Mouse (Mus musculus): ENCODE measurements around the gene Pparg. TPM values are rescaled to one million over a fixed set of nuclear protein-coding genes. Genes with fewer than 3 reads are reported as not detected.
A peak's percentile ranks its signal among the peaks of the same experiment; 100 is the strongest.

Pparg gene
- 2.5 and 3.7 TPM in 2 replicates for polyA plus RNA-seq (2015; fragmentation: Nextera tagmentation; extraction: Ambion mirVana)

DNA sequence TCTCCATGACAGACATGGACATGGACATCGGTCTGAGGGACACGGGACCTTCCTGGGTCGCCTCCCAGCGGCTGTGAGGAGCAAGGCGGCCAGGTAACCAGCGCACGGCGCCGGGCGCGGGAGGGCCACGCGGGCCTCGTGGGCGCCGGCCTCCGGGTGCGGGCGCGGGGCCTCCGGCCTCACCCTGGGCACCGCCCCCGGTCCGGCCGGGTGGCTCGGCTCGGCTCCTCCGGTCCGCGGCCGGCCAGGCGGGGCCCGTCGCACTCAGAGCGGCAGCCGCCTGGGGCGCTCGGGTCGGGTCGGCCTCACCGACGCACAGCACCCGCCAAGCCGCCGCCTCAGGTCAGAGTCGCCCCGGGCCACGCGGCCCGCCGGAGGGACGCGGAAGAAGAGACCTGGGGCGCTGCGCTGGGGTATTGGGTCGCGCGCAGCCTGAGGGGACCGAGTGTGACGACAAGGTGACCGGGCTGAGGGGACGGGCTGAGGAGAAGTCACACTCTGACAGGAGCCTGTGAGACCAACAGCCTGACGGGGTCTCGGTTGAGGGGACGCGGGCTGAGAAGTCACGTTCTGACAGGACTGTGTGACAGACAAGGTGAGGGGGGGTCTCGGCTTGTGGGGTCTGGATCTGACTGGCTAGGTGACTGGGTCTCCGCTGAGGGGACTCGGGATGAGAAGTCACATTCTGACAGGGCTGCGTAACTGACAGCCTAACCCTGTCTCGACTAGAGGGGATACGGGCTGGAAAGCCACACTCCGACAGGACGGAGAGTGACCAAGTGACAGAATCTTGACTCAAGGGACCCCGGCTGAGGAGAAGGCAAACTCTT lies at the start of gene Pparg:
Gene Pparg, plus strand, starts transcription at position 176 of the 830 bp plus-strand sequence.
- Histone ChIP-seq H3K4me1 (replicated peaks) (peaks cover 13% of the 10 kb centered on the region), H3K27me3 (peaks cover 23% of the 10 kb centered on the region), H3K9ac (peak within 1 kb of the TSS; percentile 70), H3K9me3 (replicated peaks) (no peaks in the 10 kb centered on the region), H3K36me3 (no peaks in the 10 kb centered on the region), H3K4me2 (peak within 1 kb of the TSS; percentile 100), H3K27ac (no peak within 1 kb of the TSS), H3K4me3 (peak within 1 kb of the TSS; percentile 66)
- ATAC-seq (replicated peaks; ENCODE audit: insufficient number of reproducible peaks, insufficient read depth, low FRiP score, low read depth) = peak; percentile 73
- under 1% methylated on average over 70 of the region's 76 CpGs for WGBS

DNA sequence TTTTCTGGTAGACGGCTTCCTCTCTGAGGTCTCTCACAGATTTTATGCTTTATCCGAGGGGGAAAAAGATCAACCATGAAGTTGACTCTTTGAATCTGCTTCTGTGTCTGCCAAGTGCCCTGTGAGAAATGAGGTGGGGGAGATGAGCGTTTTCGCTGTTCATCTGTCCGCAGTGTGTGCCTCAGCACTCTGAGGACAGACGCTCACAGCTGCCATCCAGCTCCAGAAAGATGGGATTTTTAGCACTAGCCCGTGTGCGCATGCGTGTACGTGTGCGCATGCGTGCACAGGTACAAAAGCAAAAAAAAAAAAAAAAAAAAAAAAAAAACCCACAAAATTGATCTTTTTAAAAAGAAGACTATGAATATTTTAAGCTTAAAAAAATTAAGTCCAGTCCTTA lies 48.0 kb upstream of the Pparg start:
- 0 out of 2 replicates have a peak, but pooled peaks cover 7% of the 10 kb centered on the region for H3K27me3 ChIP-seq
- no peak overlapping the region for H3K4me3 ChIP-seq
- H3K9ac ChIP-seq = no peak overlapping the region
- no peak overlapping the region for H3K4me2 ChIP-seq
- no peak overlapping the region for H3K27ac ChIP-seq
- H3K9me3 ChIP-seq (replicated peaks) = no peaks in the 10 kb centered on the region
- ATAC-seq (replicated peaks; ENCODE audit: insufficient number of reproducible peaks, insufficient read depth, low FRiP score, low read depth) = no peak
- H3K36me3 ChIP-seq = no peaks in the 10 kb centered on the region
- H3K4me1 ChIP-seq (replicated peaks) = no peaks in the 10 kb centered on the region
- 70% methylated on average over 12 of the region's 12 CpGs for WGBS

DNA sequence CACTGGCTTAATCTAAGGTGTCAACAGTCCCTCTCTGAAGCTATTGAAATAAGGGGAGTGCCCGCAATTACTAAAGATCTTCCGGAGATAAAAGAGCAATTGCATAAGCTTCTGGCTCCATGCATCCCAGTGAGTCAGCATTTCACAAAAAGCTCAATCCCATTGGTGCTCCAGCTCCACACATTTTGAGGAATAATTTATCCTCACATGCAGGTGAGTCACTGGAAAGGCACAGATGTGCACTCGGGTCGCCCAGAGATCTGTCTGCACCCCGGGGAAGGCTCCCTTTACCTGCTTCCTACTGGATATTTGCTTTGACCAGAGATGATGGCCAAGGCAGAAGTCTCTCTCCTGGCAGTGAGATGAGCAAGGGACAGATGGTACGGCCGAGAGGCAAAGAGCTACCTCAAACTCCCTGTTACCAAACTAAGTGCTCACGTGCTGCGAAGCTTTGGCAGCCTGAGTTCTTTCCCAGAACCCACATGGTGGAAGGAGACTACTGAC lies 47.5 kb upstream of the Pparg start:
- Histone ChIP-seq H3K9ac (no peak overlapping the region), H3K36me3 (no peaks in the 10 kb centered on the region), H3K4me3 (no peak overlapping the region), H3K9me3 (replicated peaks) (no peaks in the 10 kb centered on the region), H3K27ac (no peak overlapping the region), H3K4me1 (replicated peaks) (no peaks in the 10 kb centered on the region), H3K27me3 (0 out of 2 replicates have a peak, but pooled peaks cover 7% of the 10 kb centered on the region), H3K4me2 (no peak overlapping the region)
- WGBS = 60% methylated on average over 9 of the region's 9 CpGs
- ATAC-seq (replicated peaks; ENCODE audit: insufficient number of reproducible peaks, insufficient read depth, low FRiP score, low read depth) = no peak

DNA sequence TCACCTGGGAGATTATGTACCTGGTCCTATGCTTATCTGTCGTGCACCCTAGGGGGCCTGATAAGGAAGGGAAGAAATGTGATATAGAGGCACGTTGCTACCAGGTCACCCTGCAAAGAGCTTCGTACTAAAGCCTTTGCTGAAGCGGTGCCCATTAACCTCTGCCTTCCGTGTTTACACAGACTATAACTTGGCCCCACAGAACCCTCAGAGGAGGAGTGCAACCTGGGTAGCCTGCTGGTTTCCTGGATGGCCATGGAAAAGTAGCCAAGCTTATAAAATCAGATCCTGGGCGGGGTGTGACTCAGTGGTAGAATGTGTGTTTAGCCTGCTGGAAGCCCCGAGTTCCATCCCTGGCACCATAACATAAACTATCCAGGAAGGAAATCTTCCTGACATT lies 46.8 kb upstream of the Pparg start:
- no peak overlapping the region for H3K9ac ChIP-seq
- 57% methylated on average over 7 of the region's 7 CpGs for WGBS
- H3K9me3 ChIP-seq (replicated peaks) = no peaks in the 10 kb centered on the region
- no peaks in the 10 kb centered on the region for H3K36me3 ChIP-seq
- H3K4me3 ChIP-seq = no peak overlapping the region
- no peak overlapping the region for H3K4me2 ChIP-seq
- 0 out of 2 replicates have a peak, but pooled peaks cover 7% of the 10 kb centered on the region for H3K27me3 ChIP-seq
- no peak overlapping the region for H3K27ac ChIP-seq
- ATAC-seq (replicated peaks; ENCODE audit: insufficient number of reproducible peaks, insufficient read depth, low FRiP score, low read depth) = no peak
- no peaks in the 10 kb centered on the region for H3K4me1 ChIP-seq (replicated peaks)

DNA sequence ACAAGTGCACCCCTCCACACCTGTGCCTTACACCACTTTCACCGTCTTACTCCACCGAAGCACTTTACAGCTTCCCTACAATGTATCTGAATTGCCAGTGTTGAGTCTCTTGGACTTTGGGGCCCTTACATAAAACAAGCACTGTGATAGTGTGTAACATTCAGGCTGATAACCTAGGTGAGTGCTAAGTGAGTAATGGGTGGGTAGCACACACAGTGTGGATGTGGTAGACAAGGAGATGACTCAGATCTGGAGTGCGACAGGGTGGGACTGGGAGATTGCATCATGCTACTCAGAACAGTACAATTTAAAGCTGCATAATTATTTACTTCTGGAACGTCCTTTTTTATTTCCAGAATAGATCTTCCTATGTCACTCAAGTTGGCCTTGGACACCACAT lies 45.0 kb upstream of the Pparg start:
- H3K9ac ChIP-seq = no peak overlapping the region
- no peak overlapping the region for H3K27ac ChIP-seq
- 0 out of 2 replicates have a peak, but pooled peaks cover 7% of the 10 kb centered on the region for H3K27me3 ChIP-seq
- no peak for ATAC-seq (replicated peaks; ENCODE audit: insufficient number of reproducible peaks, insufficient read depth, low FRiP score, low read depth)
- H3K9me3 ChIP-seq (replicated peaks) = no peaks in the 10 kb centered on the region
- H3K4me2 ChIP-seq = no peak overlapping the region
- H3K4me3 ChIP-seq = no peak overlapping the region
- no peaks in the 10 kb centered on the region for H3K36me3 ChIP-seq
- no peaks in the 10 kb centered on the region for H3K4me1 ChIP-seq (replicated peaks)
- WGBS = 81% methylated on average over 4 of the region's 4 CpGs

DNA sequence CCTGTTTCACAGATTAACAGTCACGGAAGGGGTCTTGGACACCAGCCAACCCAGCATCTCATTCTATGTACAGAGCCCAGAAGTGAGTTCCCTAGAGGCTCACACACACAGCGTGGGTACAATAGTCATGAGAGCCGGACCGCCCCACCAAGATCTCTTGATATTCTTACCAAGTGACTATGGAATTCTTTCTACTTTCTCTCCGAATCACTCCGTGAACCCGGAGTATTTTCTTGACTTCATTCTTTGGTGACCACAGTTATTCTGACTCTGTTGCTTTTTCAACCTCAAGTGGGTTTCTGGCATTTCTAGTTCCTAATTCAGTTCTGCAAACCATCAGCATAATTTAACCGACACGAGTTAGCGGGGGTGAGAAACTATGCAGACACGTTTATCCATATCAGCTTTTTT lies 43.9 kb upstream of the Pparg start:
- Histone ChIP-seq H3K4me1 (replicated peaks) (no peaks in the 10 kb centered on the region), H3K9ac (no peak overlapping the region), H3K27ac (no peak overlapping the region), H3K4me2 (no peak overlapping the region), H3K36me3 (no peaks in the 10 kb centered on the region), H3K4me3 (no peak overlapping the region), H3K9me3 (replicated peaks) (no peaks in the 10 kb centered on the region), H3K27me3 (0 out of 2 replicates have a peak, but pooled peaks cover 7% of the 10 kb centered on the region)
- no peak for ATAC-seq (replicated peaks; ENCODE audit: insufficient number of reproducible peaks, insufficient read depth, low FRiP score, low read depth)
- 50% methylated on average over 11 of the region's 11 CpGs for WGBS

DNA sequence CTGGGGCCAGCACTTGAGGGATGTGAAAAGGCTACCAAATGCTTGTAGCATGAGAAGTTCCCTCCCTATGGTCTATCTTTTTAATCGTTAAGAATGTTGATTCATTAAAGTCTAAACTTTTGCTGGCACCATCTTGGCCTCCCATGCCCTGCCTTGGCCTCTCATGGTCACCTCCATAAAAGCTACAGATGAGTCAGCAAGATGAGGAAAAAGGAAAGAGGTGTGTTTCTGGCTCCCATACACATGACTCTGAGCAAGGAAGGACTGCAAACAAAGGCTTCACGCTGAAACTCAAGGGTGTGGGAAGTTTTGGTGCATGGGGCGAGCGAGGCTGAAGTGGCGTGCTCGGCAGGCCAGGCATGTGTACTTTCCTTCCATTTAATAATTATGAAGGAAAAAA lies 41.9 kb upstream of the Pparg start:
- H3K4me3 ChIP-seq = no peak overlapping the region
- no peaks in the 10 kb centered on the region for H3K9me3 ChIP-seq (replicated peaks)
- H3K27me3 ChIP-seq = 0 out of 2 replicates have a peak, but pooled peaks cover 2% of the 10 kb centered on the region
- no peak overlapping the region for H3K9ac ChIP-seq
- H3K36me3 ChIP-seq = no peaks in the 10 kb centered on the region
- no peak for ATAC-seq (replicated peaks; ENCODE audit: insufficient number of reproducible peaks, insufficient read depth, low FRiP score, low read depth)
- H3K4me1 ChIP-seq (replicated peaks) = no peaks in the 10 kb centered on the region
- 79% methylated on average over 6 of the region's 6 CpGs for WGBS
- no peak overlapping the region for H3K27ac ChIP-seq
- H3K4me2 ChIP-seq = no peak overlapping the region

DNA sequence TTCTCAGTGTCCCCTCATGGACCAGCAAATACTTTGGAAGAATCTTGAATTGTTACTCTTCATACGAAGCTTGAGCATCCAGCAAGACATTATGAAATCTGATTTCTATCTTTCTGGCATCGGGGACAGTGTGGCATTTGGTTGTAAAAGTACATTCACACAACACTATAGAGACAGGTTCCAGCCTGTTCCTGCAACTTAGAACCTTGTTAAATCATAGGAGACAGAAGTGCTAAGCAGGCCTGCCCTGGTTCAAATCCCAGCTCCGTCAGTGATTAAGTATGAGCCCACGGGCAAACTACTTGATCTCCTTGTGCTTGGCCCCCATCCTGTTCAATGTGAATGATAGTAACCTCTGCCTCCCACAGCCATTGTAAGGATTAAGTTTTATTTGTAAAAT lies 41.1 kb upstream of the Pparg start:
- H3K4me1 ChIP-seq (replicated peaks) = no peaks in the 10 kb centered on the region
- WGBS = 86% methylated on average over 4 of the region's 4 CpGs
- no peaks in the 10 kb centered on the region for H3K27me3 ChIP-seq
- no peaks in the 10 kb centered on the region for H3K36me3 ChIP-seq
- H3K4me2 ChIP-seq = no peak overlapping the region
- H3K27ac ChIP-seq = no peak overlapping the region
- H3K9me3 ChIP-seq (replicated peaks) = no peaks in the 10 kb centered on the region
- ATAC-seq (replicated peaks; ENCODE audit: insufficient number of reproducible peaks, insufficient read depth, low FRiP score, low read depth) = no peak
- H3K4me3 ChIP-seq = no peak overlapping the region
- no peak overlapping the region for H3K9ac ChIP-seq

DNA sequence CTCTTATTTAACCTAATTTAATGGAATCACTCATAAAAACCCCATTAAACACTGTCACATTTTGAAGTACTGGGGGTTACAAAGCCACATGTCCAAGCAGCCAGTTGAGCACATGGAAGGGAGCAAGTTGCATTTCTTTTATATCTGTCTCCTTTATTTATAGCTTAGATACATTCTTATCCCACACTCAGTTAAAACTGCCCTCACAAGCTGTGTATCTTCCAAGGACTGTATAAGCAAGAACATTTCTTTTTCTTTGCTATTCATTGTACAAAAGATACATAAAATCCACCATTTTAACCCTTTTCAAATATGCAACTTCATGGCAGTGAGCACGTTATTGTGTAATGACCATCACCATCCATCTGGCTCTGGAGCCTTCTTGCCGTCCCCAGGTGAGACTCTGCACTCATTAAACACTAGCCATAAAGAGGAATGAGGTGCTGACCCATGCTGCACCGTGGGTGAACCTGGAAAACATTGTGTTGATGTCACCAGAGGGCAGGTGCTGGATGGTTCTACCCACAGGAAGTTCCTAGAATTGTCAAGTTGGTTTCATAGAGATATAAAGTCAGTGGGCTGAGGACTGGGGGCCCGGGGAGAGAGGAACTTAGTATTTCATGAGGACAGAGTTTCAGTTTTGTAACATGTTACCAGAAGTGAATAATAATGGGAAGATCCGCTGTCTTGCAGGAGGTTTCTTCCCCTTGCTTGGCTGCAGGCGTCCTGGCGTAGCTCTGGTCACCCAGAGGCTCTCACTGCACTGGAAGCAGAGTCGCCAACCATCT lies 39.6 kb upstream of the Pparg start:
- Histone ChIP-seq H3K27ac (no peak overlapping the region), H3K4me1 (replicated peaks) (no peaks in the 10 kb centered on the region), H3K9ac (no peak overlapping the region), H3K4me2 (no peak overlapping the region), H3K4me3 (no peak overlapping the region), H3K36me3 (no peaks in the 10 kb centered on the region), H3K27me3 (no peaks in the 10 kb centered on the region), H3K9me3 (replicated peaks) (no peaks in the 10 kb centered on the region)
- ATAC-seq (replicated peaks; ENCODE audit: insufficient number of reproducible peaks, insufficient read depth, low FRiP score, low read depth) = no peak
- WGBS = 73% methylated on average over 8 of the region's 8 CpGs

DNA sequence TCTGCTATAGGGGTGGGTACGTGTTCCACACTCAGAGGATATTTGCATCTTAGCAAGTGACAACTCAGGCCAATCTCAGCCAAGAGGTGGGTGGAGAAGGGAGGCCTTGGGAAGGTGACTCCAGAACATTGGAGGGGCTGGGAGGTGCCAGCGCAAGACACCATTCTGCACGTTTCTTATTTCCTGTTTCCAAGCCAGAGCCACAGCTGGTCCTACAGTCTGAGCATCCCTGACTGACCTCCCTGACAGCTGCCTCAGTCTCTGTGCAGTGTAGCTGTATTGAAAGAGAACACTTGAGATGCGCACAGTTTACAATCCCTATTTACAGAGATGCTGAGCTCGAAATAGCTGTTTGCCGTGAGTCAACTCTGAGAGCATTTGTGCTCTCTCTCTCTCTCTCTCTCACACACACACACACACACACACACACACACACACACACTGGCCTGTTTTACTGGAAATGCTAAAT lies 38.8 kb upstream of the Pparg start:
- Histone ChIP-seq H3K4me1 (replicated peaks) (no peaks in the 10 kb centered on the region), H3K27me3 (no peaks in the 10 kb centered on the region), H3K9me3 (replicated peaks) (no peaks in the 10 kb centered on the region), H3K36me3 (no peaks in the 10 kb centered on the region), H3K27ac (no peak overlapping the region), H3K4me3 (no peak overlapping the region), H3K9ac (no peak overlapping the region), H3K4me2 (no peak overlapping the region)
- ATAC-seq (replicated peaks; ENCODE audit: insufficient number of reproducible peaks, insufficient read depth, low FRiP score, low read depth) = no peak
- WGBS = 67% methylated on average over 6 of the region's 6 CpGs

DNA sequence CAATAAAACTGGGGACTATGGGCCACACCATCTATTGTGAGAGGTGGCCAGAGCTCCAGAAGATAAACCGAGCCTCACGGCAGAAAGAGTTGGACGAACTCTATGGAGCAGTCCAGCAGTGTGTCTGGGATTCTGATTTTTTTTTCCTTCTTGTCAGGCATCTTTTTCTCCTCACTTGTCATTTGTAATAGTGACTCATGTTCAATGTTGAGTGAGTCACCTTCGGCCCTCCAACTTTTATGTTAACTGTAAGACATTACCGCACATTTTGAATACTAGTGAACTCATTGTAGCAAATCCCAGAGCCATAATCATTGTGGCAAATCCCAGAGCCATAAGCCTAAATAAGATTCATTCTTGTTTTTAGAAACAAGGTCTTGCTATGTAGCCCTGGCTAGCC lies 37.8 kb upstream of the Pparg start:
- Histone ChIP-seq H3K4me2 (no peak overlapping the region), H3K36me3 (no peaks in the 10 kb centered on the region), H3K27me3 (no peaks in the 10 kb centered on the region), H3K4me1 (replicated peaks) (no peaks in the 10 kb centered on the region), H3K4me3 (no peak overlapping the region), H3K9ac (no peak overlapping the region), H3K9me3 (replicated peaks) (no peaks in the 10 kb centered on the region), H3K27ac (no peak overlapping the region)
- no peak for ATAC-seq (replicated peaks; ENCODE audit: insufficient number of reproducible peaks, insufficient read depth, low FRiP score, low read depth)
- WGBS = 82% methylated on average over 5 of the region's 5 CpGs
